Mouse (Mus musculus) skeletal muscle tissue, postnatal 0 days (tissue): ENCODE data around the gene Rbm41. TPM values are rescaled to one million over a fixed set of nuclear protein-coding genes. Genes with fewer than 3 reads are reported as not detected.

Experiments used
- polyA plus RNA-seq: library from polyadenylated mRNA; unstranded; fragments of >200 nt; fragmentation: Nextera tagmentation; extraction: Ambion mirVana; gene quantifications from 2 replicates; pipeline ENCODE4 v1.2.1, GENCODE M21; 2015

The Rbm41 gene
- 1.4 and 1.9 TPM in 2 replicates for polyA plus RNA-seq

GRCm38 (mm10) chrX:139997740-139998690, at the start of gene Rbm41:
TSS of gene Rbm41 (minus strand) at chrX:139998595.

GRCm38 (mm10) chrX:139870938-139871791, 127.2 kb downstream of the Rbm41 start, which contains the start of gene Morc4:
TSS of gene Morc4 (minus strand) at chrX:139871677.

Other genes with a start within 250 kb of the Rbm41 start
- gene Ripply1, start 216.2 kb downstream of the Rbm41 start, polyA plus RNA-seq, result 2.0 and 2.5 TPM in 2 replicates
- 2.3 and 2.4 TPM in 2 replicates for gene Cldn2, start 197.8 kb downstream of the Rbm41 start, polyA plus RNA-seq
- gene Morc4, start 126.9 kb downstream of the Rbm41 start, polyA plus RNA-seq, result 24.4 and 27.8 TPM in 2 replicates
- 0.63 and 0.77 TPM in 2 replicates for gene Nup62cl, start 64.1 kb upstream of the Rbm41 start, polyA plus RNA-seq
- not detected in 2 replicates for gene Pih1h3b, start 64.3 kb upstream of the Rbm41 start, polyA plus RNA-seq